Mouse (Mus musculus) forebrain, embryonic 11.5 days (tissue): ENCODE data around the gene Dcaf12. TPM values are rescaled to one million over a fixed set of nuclear protein-coding genes. Genes with fewer than 3 reads are reported as not detected.

ENCODE experiments used
- ATAC-seq: fragments of 200-750 bp; cut with Nextera tagmentation; replicated peaks from 2 replicates; pipeline ENCODE4 v1.8.0; 2017; ENCODE audit warnings: moderate TSS enrichment; ENCODE audit not compliant: low FRiP score
- DNase-seq: peaks from one replicate; pipeline ENCODE4 v3.0.0-alpha.2; 2017; ENCODE audit warnings: low spot score
- H3K27ac ChIP-seq: fragments of 300-500 bp; sonication (generic); 2 replicates; pipeline ENCODE4 v1.5.1; 2014; ENCODE audit warnings: low read depth, low read length
- H3K27me3 ChIP-seq: fragments of 300-500 bp; sonication (generic); 2 replicates; pipeline ENCODE4 v1.6.1; 2014; ENCODE audit warnings: mild to moderate bottlenecking, low read length, mixed read lengths; ENCODE audit not compliant: control insufficient read depth, insufficient read depth
- H3K36me3 ChIP-seq: fragments of 300-500 bp; sonication (generic); 2 replicates; pipeline ENCODE4 v1.6.1; 2014; ENCODE audit warnings: mild to moderate bottlenecking, low read length, moderate library complexity, mixed read lengths; ENCODE audit not compliant: control insufficient read depth, insufficient read depth
- H3K4me1 ChIP-seq: fragments of 300-500 bp; sonication (generic); replicated peaks from 2 replicates; pipeline ENCODE4 v1.6.1; 2014; ENCODE audit warnings: low read length, mixed read lengths; ENCODE audit not compliant: control insufficient read depth, insufficient read depth
- H3K4me2 ChIP-seq: fragments of 300-500 bp; sonication (generic); 2 replicates; pipeline ENCODE4 v1.6.1; 2014; ENCODE audit warnings: low read depth, mild to moderate bottlenecking, low read length, moderate library complexity, mixed read lengths; ENCODE audit not compliant: severe bottlenecking
- H3K4me3 ChIP-seq: fragments of 300-500 bp; sonication (generic); 2 replicates; pipeline ENCODE4 v1.5.1; 2014; ENCODE audit warnings: low read depth, low read length
- H3K9ac ChIP-seq: fragments of 300-500 bp; sonication (generic); 2 replicates; pipeline ENCODE4 v1.6.1; 2014; ENCODE audit warnings: low read length
- H3K9me3 ChIP-seq: fragments of 300-500 bp; sonication (generic); 2 replicates; pipeline ENCODE4 v1.6.1; 2016; ENCODE audit warnings: low read length, mixed read lengths; ENCODE audit not compliant: control insufficient read depth
- WGBS: fragments of 180-500 bp; shearing (Covaris S2); extraction: QIAGEN DNeasy Blood & Tissue Kit; methylation state at CpG from one replicate; pipeline ENCODE4 v1.1.7; 2014; 5-methylcytosine and 5-hydroxymethylcytosine counted together
- polyA plus RNA-seq: library from polyadenylated mRNA; unstranded; fragments of >200 nt; fragmentation: Nextera tagmentation; extraction: Ambion mirVana; gene quantifications from 2 replicates; pipeline ENCODE4 v1.2.1, GENCODE M21; 2014

Gene Dcaf12
- polyA plus RNA-seq, 1 experiment from 2014 or later = 52.5 TPM

DNA sequence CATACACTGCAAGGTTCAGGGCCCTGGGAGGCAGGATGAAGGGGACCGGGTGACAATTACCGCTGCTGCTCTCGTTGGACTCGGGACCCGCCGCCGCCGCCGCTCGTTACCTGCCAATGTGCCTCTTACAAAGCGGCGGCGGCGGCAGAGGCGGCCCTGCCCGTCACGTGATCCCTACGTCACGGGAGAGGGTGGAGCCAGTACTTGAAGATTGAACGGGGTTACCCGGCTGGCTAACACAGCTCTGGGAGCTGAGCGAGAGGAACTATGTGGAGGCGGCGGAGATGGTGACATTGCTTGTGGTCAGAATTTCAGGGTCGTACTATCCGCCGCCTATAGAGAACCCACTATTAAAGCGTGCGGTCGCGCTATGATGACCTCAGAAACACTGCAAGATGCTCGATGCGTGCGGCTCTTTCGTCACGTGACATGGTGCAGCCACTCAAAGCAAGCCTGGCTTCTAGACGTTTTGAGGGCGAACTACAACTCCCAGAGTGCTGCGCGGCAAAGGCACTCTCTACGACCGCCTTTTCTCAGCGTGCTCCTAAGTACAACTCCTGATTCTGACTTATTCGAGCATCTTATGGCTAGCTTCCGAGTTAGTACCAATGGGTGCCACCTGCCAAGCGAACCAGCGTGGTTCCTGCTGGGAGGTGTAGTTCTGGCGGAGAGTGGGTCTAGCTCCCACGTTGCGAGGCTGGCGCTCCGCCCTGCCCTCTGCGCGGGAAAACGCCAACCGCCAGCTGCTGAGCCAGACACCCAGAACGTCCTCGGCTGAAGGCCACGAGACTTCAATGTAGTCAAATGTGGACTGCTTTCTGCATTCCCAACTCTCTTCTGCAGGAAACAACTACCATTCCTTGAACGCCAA lies 39.5 kb downstream of the Dcaf12 start, which contains the start of gene Ubap2:
Gene Ubap2 (minus strand): TSS at position 165 of the 871 bp plus-strand sequence.
- peaks cover 3% of the 10 kb centered on the region; the same call in 1 of the 2 replicates for H3K4me1 ChIP-seq
- H3K36me3 ChIP-seq = peaks cover 3% of the 10 kb centered on the region; the same call in 1 of the 2 replicates
- H3K4me2 ChIP-seq = peak within 1 kb of the TSS; percentile 61
- peak within 1 kb of the TSS; percentile 84 for H3K27ac ChIP-seq
- no peaks in the 10 kb centered on the region for H3K9me3 ChIP-seq
- DNase-seq (peak; percentile 97), ATAC-seq (peak; percentile 98)
- H3K4me3 ChIP-seq = peak within 1 kb of the TSS; percentile 86
- WGBS = under 1% methylated on average over 60 of the region's 60 CpGs
- peak within 1 kb of the TSS; percentile 92 for H3K9ac ChIP-seq
- H3K27me3 ChIP-seq = no peaks in the 10 kb centered on the region

DNA sequence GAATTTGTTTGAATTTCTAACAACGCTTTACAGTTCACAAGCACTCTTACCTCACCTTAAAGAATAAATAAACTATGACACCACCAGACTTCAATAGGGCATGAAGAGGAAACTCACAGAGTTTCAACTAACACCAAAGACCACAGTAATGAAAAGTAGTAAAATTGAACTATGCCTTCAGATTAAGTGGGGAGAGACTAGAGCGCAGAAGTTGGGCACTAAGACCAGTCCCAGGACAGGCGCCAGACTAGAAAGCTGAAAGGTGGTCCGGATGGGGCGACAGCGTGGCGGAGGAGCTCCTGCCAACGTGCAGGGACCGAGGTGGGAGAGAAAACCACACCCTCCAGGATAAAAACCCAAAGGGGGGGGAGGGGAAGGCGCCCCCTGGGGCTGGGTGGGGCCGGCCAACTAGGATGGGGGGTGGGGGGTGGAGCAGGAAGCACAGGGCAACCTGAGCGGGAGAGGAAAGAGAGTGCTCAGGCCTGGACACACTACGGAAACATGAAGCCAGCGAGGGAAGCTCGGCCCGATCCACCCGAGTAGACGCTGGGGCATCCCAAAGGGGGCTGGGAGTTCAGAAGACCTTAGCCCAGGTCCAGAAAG lies 40.2 kb downstream of the Dcaf12 start:
- H3K9me3 ChIP-seq = no peaks in the 10 kb centered on the region
- peaks cover 3% of the 10 kb centered on the region; the same call in 1 of the 2 replicates for H3K36me3 ChIP-seq
- peaks cover 3% of the 10 kb centered on the region; the same call in 1 of the 2 replicates for H3K4me1 ChIP-seq
- DNase-seq (no peak), ATAC-seq (peak; percentile 63; the same call in 1 of the 2 replicates)
- H3K9ac ChIP-seq = peak overlapping the region; percentile 92
- peak overlapping the region; percentile 84 for H3K27ac ChIP-seq
- no peaks in the 10 kb centered on the region for H3K27me3 ChIP-seq
- 3% methylated on average over 18 of the region's 18 CpGs for WGBS
- peak overlapping the region; percentile 86 for H3K4me3 ChIP-seq
- H3K4me2 ChIP-seq = peak overlapping the region; percentile 55

DNA sequence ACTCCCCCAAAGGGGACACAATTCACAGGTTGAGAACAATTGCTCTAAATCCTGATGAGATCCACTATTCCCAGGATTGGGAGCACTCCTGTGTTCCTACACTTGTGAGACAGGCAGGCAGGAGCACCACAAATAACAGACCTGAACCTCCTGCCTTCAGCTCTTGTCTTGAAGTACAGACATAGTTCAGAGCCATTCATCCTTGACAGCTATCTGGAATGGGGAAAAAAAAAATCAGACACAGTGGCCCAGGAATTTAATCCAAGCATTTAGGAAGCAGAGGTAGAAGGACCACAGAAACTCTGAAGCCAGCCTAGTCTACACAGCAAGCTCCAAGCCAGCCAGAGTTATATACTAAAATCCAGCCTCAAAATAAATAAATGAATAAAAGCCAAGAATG lies 46.6 kb downstream of the Dcaf12 start:
- Histone ChIP-seq H3K36me3 (peaks cover 3% of the 10 kb centered on the region; the same call in 1 of the 2 replicates), H3K27me3 (no peaks in the 10 kb centered on the region), H3K9ac (no peak overlapping the region), H3K4me2 (no peak overlapping the region), H3K9me3 (no peaks in the 10 kb centered on the region), H3K27ac (no peak overlapping the region), H3K4me3 (no peak overlapping the region), H3K4me1 (no peaks in the 10 kb centered on the region; the same call in 1 of the 2 replicates)
- DNase-seq (no peak), ATAC-seq (no peak)

DNA sequence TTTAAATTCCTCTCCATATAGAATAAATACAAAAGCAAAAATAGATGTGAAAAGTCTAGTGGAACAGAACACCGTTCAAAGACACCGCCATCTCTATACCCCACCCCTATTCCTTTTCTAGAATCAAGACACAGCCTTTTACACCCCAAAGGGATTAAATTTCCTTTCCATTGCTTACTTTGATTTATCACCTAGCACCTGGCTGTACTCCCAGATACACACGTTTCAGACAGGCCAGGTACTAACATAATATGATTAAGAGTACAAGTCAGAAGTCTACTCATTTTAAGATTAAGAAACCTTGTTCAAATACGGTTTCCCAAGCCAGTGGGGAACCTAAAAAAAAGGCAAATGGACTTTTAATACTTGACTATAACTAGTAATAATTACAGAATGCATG lies 48.3 kb downstream of the Dcaf12 start:
- no peak overlapping the region for H3K4me3 ChIP-seq
- H3K27me3 ChIP-seq = no peaks in the 10 kb centered on the region
- WGBS = 94% methylated on average over 4 of the region's 4 CpGs
- no peak overlapping the region for H3K27ac ChIP-seq
- DNase-seq = no peak
- no peak for ATAC-seq
- H3K9ac ChIP-seq = no peak overlapping the region
- no peaks in the 10 kb centered on the region for H3K9me3 ChIP-seq
- H3K36me3 ChIP-seq = peaks cover 3% of the 10 kb centered on the region; the same call in 1 of the 2 replicates
- no peak overlapping the region for H3K4me2 ChIP-seq
- H3K4me1 ChIP-seq = no peaks in the 10 kb centered on the region

DNA sequence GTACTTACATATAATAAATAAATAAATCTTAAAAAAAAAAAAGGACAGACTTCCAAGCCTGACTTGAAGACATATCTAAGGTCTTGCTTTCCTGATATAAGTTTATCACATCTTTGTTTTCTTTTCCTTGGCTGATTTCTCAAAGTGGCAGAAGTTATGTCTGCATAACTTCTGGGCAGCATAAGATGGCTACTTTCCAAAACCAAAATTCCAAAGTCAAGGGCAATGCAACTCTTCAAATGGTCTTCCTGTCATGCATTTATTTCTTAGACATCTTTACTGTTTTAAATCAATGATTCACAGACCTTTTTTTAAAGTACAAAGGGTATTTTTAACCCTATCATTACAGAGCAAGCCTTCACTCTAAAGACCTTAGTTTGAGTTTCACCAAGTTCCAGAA lies 54.0 kb downstream of the Dcaf12 start:
- no peak for ATAC-seq
- Histone ChIP-seq H3K36me3 (no peaks in the 10 kb centered on the region), H3K27ac (no peak overlapping the region), H3K9ac (no peak overlapping the region), H3K4me2 (no peak overlapping the region), H3K9me3 (no peaks in the 10 kb centered on the region), H3K4me3 (no peak overlapping the region), H3K4me1 (no peaks in the 10 kb centered on the region), H3K27me3 (no peaks in the 10 kb centered on the region)
- no peak for DNase-seq

DNA sequence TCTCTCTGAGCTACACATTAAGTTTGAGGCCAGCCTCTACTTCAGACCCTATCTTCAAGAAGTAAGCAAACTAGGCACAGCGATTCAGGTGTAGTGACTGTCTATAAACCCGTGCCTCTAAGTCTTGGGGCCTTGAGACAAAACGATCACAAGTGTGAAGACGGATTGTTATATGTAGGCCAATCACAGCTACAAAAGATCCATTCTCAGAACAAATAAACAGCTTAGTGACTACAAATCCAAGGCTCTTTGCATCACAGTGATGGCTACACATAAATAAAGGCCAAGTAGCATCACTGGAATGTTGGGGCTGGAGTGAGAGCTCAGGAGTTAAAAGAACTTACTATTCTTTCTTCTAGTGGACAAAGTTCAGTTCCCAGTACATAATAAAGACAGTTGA lies 55.7 kb downstream of the Dcaf12 start:
- WGBS = 92% methylated on average over 4 of the region's 4 CpGs
- Histone ChIP-seq H3K9me3 (no peaks in the 10 kb centered on the region), H3K27me3 (no peaks in the 10 kb centered on the region), H3K36me3 (no peaks in the 10 kb centered on the region), H3K4me3 (no peak overlapping the region), H3K4me1 (no peaks in the 10 kb centered on the region), H3K4me2 (no peak overlapping the region), H3K27ac (no peak overlapping the region), H3K9ac (no peak overlapping the region)
- no peak for DNase-seq
- ATAC-seq = no peak

DNA sequence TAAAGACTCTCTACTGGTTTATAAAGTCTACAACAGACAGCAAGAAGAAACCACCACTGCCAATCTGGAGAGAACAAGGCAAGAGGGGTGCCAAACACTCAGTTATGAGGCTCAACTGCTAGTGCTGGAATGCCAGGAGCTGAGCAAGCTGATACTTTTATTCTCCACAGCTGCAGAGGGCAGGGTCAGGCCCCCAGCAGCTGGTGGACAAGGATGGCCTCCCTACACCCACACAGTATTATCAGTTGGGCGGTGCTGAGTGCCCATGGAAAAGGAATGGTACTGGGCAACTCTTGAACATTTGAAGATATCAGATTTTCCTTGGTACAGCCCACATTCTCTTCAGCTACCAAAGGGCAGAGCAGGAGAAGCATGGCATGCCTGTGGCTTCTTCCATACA lies 56.9 kb downstream of the Dcaf12 start:
- no peaks in the 10 kb centered on the region for H3K36me3 ChIP-seq
- WGBS = 87% methylated on average over 1 of the region's 1 CpGs
- H3K4me2 ChIP-seq = no peak overlapping the region
- H3K27ac ChIP-seq = no peak overlapping the region
- no peaks in the 10 kb centered on the region for H3K4me1 ChIP-seq
- ATAC-seq (no peak), DNase-seq (no peak)
- no peaks in the 10 kb centered on the region for H3K9me3 ChIP-seq
- H3K9ac ChIP-seq = no peak overlapping the region
- H3K4me3 ChIP-seq = no peak overlapping the region
- no peaks in the 10 kb centered on the region for H3K27me3 ChIP-seq

DNA sequence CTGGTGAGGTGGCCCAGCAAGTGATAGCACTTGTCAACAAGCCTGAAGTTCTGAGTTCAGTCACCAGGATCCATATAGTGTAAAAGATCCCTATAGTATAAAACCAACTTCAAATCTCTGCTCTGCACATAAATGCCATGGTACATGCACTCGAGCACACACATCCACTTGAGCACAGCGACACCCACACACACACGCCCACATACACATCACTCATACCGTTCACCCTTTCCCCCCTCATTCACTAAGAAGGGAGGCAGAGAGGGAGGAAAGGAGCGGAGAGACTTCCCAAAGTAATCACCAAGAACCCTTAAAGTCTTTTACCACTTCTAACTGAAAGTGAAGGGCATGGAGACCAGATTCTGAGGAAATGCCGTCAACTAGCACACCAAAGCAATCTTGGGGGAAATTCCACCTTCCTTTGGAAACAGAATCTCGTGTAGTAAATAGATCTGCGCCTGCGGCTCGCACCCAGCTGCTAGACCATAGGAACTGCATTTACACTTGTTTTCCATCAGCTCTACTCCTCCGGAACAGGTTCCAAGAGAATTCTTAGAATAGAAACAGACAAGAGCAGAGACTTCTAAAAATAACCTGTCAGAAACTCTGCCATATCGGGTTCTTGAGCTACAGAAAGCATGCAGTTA lies 59.0 kb downstream of the Dcaf12 start:
- WGBS = 95% methylated on average over 12 of the region's 12 CpGs
- Histone ChIP-seq H3K4me1 (no peaks in the 10 kb centered on the region), H3K27ac (no peak overlapping the region), H3K9ac (no peak overlapping the region), H3K9me3 (no peaks in the 10 kb centered on the region), H3K4me2 (no peak overlapping the region), H3K4me3 (no peak overlapping the region), H3K36me3 (no peaks in the 10 kb centered on the region), H3K27me3 (no peaks in the 10 kb centered on the region)
- ATAC-seq = no peak
- no peak for DNase-seq
